Mouse (Mus musculus): Measurements from ENCODE around the gene Fam13a.

Fam13a gene

DNA sequence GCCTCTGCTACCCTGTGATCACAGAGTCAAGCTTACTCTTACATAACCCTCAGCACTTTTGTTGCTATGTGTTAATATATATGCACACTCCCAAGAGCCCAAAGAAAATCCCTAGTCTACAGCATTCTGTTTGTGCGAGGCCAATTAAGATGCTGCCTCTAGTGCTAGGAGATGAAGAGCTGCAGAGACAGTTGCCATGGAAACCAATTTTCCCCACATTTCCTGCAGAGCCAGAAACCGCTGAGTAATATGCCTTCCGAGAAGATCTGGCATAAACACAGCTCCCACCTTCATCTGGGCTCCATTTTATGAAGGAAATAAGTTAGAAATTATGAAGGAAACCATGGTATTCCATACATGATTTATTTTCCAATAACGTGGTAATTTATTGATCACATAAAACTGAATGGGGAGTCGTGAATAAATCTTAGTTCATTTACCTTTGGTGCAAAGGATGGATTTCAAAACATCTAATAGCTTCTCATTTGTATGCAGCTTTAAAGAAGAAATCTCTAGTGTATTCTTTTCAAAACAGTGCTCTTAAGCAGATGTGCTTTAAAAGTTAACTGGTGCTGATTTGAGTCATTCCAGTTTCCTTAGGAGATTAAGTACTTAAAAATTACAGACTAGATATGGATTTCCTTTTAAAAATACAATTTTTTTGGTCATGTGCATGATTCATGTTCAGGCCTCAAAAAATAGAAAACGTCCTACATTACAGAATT is 91.0 kb downstream of the Fam13a start:
- peak; percentile 13 for DNase-seq (ENCODE audit: extremely low spot score)

GRCm38 (mm10) chr6:58932515-58933188 is 91.7 kb downstream of the Fam13a start:
- no peak for DNase-seq (ENCODE audit: extremely low spot score)

DNA sequence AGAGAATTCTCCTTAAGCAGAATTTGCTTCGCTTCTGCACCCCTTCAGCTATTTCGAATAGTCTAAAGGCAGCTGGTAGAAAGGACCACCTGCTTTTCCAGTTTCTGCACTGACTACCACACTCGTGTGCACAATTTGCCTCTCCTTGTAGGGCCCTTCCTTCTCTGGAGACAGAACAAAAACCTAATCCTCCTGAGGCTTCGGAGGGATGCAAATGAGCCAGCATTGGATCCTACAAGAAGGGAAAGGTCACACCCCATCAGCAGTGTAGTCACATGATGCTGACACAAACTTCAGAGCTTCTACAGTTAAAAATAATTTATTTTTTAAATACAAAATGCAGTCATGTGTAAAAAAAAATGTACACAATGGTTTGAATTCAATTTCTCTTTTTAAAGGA is 93.2 kb downstream of the Fam13a start:
- DNase-seq (ENCODE audit: extremely low spot score), result no peak

GRCm38 (mm10) chr6:58929911-58930431 is 94.4 kb downstream of the Fam13a start:
- no peak for DNase-seq (ENCODE audit: extremely low spot score)

- DNase-seq (ENCODE audit: extremely low spot score), result no peak
These were observed 96.5 kb downstream of the Fam13a start for GRCm38 (mm10) chr6:58927881-58928280.

GRCm38 (mm10) chr6:58922511-58922910 is 101.8 kb downstream of the Fam13a start:
- DNase-seq (ENCODE audit: extremely low spot score), result no peak

GRCm38 (mm10) chr6:58921623-58922022 is 102.7 kb downstream of the Fam13a start:
- DNase-seq (ENCODE audit: extremely low spot score), result no peak

- DNase-seq (ENCODE audit: extremely low spot score), result no peak
These were observed 103.6 kb downstream of the Fam13a start for GRCm38 (mm10) chr6:58920735-58921134.

DNA sequence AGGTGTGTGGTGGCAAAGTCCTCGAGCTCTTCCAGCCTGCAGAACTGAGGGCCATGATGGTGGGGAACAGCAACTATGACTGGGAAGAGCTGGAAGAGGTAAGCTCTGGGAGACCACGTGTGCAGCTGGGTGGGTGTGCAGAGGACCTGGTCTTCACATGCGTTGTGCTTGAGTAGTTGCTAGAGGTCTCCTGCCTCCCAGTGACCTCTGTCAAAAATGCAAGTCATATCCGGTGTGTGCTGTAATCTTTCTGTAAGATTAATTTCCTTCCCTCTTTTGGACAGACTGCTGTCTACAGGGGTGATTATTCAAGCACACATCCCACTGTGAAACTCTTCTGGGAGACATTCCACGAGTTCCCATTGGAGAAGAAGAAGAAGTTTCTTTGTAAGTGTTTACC is 107.9 kb downstream of the Fam13a start:
- no peak for DNase-seq (ENCODE audit: extremely low spot score)

- no peak for DNase-seq (ENCODE audit: extremely low spot score)
These were observed 110.4 kb downstream of the Fam13a start for GRCm38 (mm10) chr6:58913971-58914370.

DNA sequence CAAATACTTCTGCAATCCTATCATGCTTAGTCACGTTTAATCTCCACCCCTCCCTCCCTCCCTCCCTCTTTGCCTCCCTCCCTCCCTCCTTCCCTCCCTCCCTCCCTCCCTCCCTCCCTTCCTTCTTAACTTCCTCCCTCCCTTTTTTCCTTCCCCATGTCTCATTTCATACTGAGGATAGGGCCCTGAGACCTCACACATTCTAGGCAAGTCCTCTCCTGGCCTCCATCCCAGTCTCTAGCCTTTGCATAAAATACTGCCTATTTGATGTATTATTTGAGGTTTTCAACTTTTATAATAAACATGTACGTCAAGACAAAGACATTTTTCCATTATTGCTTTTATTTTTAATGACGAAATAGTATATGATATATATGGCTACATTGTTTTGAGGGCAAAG is 110.8 kb downstream of the Fam13a start:
- DNase-seq (ENCODE audit: extremely low spot score), result no peak

DNA sequence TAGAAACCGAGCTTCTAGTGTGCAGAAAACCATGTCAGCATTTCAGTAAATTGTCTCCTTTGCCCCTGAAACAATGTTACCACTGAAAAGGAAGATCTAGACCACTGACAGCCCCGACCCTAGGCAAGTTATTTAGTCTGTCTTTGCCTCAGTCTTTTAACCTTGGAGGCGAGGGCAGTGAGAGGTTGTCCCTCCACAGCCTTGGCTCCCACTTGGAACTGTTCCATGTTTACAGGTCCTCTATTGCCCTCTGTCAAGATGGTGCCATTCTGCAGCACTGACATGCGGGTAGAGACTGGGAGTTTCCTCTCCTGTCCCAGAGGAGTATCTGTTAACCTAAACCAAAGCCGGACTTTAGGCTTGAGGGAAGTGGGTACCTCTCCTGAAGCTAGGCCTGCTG is 111.5 kb downstream of the Fam13a start:
- DNase-seq (ENCODE audit: extremely low spot score), result no peak

GRCm38 (mm10) chr6:58907791-58908190 is 116.6 kb downstream of the Fam13a start:
- no peak for DNase-seq (ENCODE audit: extremely low spot score)

GRCm38 (mm10) chr6:58907336-58907735 is 117.0 kb downstream of the Fam13a start:
- no peak for DNase-seq (ENCODE audit: extremely low spot score)

GRCm38 (mm10) chr6:58906852-58907261 is 117.5 kb downstream of the Fam13a start, which contains the start of gene Nap1l5:
TSS of gene Nap1l5 (minus strand) at chr6:58907076.
- peak; percentile 32 for DNase-seq (ENCODE audit: extremely low spot score)

GRCm38 (mm10) chr6:58904551-58904950 is 119.8 kb downstream of the Fam13a start:
- DNase-seq (ENCODE audit: extremely low spot score), result no peak

DNA sequence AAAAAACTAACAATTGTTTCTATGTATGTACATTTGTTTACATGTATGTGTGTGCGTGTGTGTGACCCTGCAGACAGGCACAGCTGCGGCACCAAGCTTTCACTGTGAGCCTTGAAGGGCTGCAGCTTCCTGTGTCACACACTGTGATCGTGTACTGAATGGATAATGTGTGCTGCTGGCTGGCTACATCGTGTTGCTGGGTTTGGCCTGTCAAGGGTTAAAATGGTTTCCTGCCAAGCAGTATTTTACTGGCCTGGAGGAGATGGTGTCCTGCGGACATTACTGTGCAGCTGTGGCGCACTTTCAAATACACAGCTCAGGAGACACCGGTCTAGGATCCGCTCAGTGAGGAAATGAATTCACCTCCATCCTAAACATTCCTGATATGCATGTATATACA is 121.2 kb downstream of the Fam13a start:
- DNase-seq (ENCODE audit: extremely low spot score), result peak; percentile 28

DNA sequence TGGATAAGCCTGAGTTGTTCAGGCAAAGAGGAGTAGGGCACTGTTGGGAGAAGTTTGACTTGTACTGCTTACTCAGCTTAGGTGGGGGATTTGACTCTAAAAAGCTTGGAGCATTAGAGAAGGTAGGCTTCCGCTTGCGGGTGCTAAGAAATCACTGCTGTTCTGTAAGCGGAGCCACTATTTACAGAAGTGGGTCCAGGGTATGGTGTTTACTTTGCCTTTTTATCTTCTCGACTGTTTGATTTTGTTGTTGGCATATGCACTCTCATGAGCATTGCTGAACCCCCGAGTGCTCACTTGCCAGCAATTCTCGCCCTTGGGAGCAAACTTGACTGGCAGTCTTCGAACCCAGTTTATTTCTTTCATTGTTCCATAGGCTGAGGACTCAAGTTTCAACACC is 123.8 kb downstream of the Fam13a start:
- DNase-seq (ENCODE audit: extremely low spot score), result no peak

DNA sequence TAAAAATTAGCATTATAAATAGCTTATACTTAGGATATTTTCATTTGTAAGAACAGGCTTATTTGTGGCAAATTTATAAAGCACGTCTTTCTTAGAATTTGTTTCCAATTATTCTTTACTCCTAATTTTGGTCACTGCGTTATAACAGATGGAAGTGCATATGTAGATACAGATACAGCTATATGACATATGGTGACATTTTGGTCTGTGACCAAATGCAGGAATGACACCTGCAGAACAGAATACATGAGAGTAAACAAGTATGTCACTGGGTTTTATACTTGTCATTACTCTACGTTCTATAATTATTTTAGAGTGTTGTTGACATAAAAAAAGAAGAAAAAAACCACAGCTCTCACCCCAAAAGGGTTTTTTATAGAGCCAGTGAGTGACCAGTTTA is 125.3 kb downstream of the Fam13a start:
- no peak for DNase-seq (ENCODE audit: extremely low spot score)

GRCm38 (mm10) chr6:58896648-58897047 is 127.7 kb downstream of the Fam13a start:
- no peak for DNase-seq (ENCODE audit: extremely low spot score)

GRCm38 (mm10) chr6:58894994-58895393 is 129.4 kb downstream of the Fam13a start:
- no peak for DNase-seq (ENCODE audit: extremely low spot score)

- DNase-seq (ENCODE audit: extremely low spot score), result no peak
These were observed 131.0 kb downstream of the Fam13a start for GRCm38 (mm10) chr6:58893307-58893706.

GRCm38 (mm10) chr6:58889917-58890316 is 134.4 kb downstream of the Fam13a start:
- DNase-seq (ENCODE audit: extremely low spot score), result no peak
